Mouse (Mus musculus): ENCODE data around the gene Lysmd1. TPM values are rescaled to one million over a fixed set of nuclear protein-coding genes. Genes with fewer than 3 reads are reported as not detected.

Lysmd1 gene
- polyA plus RNA-seq, 1 experiment, result 7.0 TPM

Other genes with a start within 250 kb of the Lysmd1 start
- 475 TPM for gene Psmb4, start 247.1 kb upstream of the Lysmd1 start, polyA plus RNA-seq (2012; fragmentation: generic; extraction: Trizol)
- gene Selenbp1, start 201.0 kb upstream of the Lysmd1 start, polyA plus RNA-seq (2012; fragmentation: generic; extraction: Trizol), result 0.44 TPM
- gene Rfx5, start 180.0 kb upstream of the Lysmd1 start, polyA plus RNA-seq (2012; fragmentation: generic; extraction: Trizol), result 3.5 TPM
- gene Pi4kb, start 159.4 kb upstream of the Lysmd1 start, polyA plus RNA-seq (2012; fragmentation: generic; extraction: Trizol), result 44.9 TPM
- 11.5 TPM for gene Zfp687, start 118.6 kb upstream of the Lysmd1 start, polyA plus RNA-seq (2012; fragmentation: generic; extraction: Trizol)
- gene Psmd4, start 91.5 kb upstream of the Lysmd1 start, polyA plus RNA-seq (2012; fragmentation: generic; extraction: Trizol), result 338 TPM
- 27.3 TPM for gene Pip5k1a, start 27.2 kb upstream of the Lysmd1 start, polyA plus RNA-seq (2012; fragmentation: generic; extraction: Trizol)
- gene Vps72, start 23.1 kb upstream of the Lysmd1 start, polyA plus RNA-seq (2012; fragmentation: generic; extraction: Trizol), result 85.6 TPM
- gene Tmod4, start 9.6 kb upstream of the Lysmd1 start, polyA plus RNA-seq (2012; fragmentation: generic; extraction: Trizol), result 2.5 TPM
- gene Scnm1, start 77 bp upstream of the Lysmd1 start, polyA plus RNA-seq (2012; fragmentation: generic; extraction: Trizol), result 30.6 TPM
- gene Tnfaip8l2, start 8.3 kb downstream of the Lysmd1 start, polyA plus RNA-seq (2012; fragmentation: generic; extraction: Trizol), result 0.22 TPM
- gene Sema6c, start 26.4 kb downstream of the Lysmd1 start, polyA plus RNA-seq (2012; fragmentation: generic; extraction: Trizol), result 29.0 TPM
- 3.3 TPM for gene Gabpb2, start 83.8 kb downstream of the Lysmd1 start, polyA plus RNA-seq (2012; fragmentation: generic; extraction: Trizol)
- gene Cdc42se1, start 94.6 kb downstream of the Lysmd1 start, polyA plus RNA-seq (2012; fragmentation: generic; extraction: Trizol), result 61.5 TPM
- 51.9 TPM for gene Mllt11, start 98.1 kb downstream of the Lysmd1 start, polyA plus RNA-seq (2012; fragmentation: generic; extraction: Trizol)
- gene Gm128, start 107.5 kb downstream of the Lysmd1 start, polyA plus RNA-seq (2012; fragmentation: generic; extraction: Trizol), result 0.04 TPM
- gene Bnipl, start 117.1 kb downstream of the Lysmd1 start, polyA plus RNA-seq (2012; fragmentation: generic; extraction: Trizol), result 0.31 TPM
- 33.3 TPM for gene Mindy1, start 147.3 kb downstream of the Lysmd1 start, polyA plus RNA-seq (2012; fragmentation: generic; extraction: Trizol)
- 43.1 TPM for gene Prune1, start 148.0 kb downstream of the Lysmd1 start, polyA plus RNA-seq (2012; fragmentation: generic; extraction: Trizol)
- 1.5 TPM for gene Anxa9, start 173.1 kb downstream of the Lysmd1 start, polyA plus RNA-seq (2012; fragmentation: generic; extraction: Trizol)
- 116 TPM for gene Cers2, start 180.7 kb downstream of the Lysmd1 start, polyA plus RNA-seq (2012; fragmentation: generic; extraction: Trizol)
- 11.5 TPM for gene Setdb1, start 223.1 kb downstream of the Lysmd1 start, polyA plus RNA-seq (2012; fragmentation: generic; extraction: Trizol)